Mouse (Mus musculus) testis, adult 2 months (tissue): Measurements from ENCODE around the gene Slc16a6.

Source experiments
- CTCF ChIP-seq: fragments of 200-500 bp; IDR thresholded peaks from 2 replicates; pipeline ENCODE4 v1.5.1; 2012; ENCODE audit warnings: low read depth, mild to moderate bottlenecking, inconsistent platforms, low read length, moderate library complexity; ENCODE audit not compliant: control insufficient read depth, insufficient read depth, insufficient replicate concordance
- POLR2A ChIP-seq: fragments of 200-500 bp; IDR thresholded peaks from 2 replicates; pipeline ENCODE4 v1.6.1; 2012; ENCODE audit warnings: low read depth, mild to moderate bottlenecking, inconsistent platforms, low read length, moderate library complexity; ENCODE audit not compliant: control insufficient read depth

DNA sequence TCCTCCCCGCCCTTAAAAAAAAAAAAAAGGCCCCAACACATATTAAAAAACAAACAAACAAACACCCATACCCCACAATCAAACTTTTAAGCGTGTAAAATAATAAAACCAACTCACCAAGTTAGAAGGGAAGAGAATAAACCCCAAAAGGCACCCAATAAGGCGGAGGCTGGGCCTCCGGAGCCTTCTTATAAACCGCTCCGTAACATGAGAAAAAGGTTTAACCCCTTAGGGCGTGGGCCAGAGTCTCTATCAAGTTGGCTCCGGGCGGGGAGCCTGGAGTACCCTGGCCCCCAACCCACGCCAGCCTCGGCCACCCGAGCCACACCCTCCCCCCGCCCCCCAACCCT is 602 bp downstream of the Slc16a6 start:
- TF ChIP-seq CTCF (no peak), POLR2A (no peak)
